Comparison of ENCODE assay signal across 33 mouse cellular contexts in the genomic region with DNA sequence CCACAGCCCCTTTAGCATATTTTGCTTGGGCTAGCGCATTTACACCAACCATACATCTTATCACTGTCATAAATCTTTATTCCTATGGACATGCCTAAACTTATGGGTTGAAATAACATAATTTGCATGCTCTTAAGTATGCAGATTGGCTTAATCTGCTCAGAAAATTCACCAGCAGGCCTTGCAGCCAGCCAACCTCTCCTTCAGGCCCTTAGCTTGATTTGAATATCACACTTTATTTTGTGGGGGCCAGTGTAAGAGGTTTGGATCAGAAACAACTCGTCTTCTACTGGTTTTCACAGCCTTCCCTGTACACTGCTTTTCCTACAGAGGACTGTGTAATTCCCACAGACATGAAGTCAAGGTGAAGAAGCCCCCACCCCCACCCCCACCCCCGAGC.
"Had no signal": no experiment of that assay in that cellular context is flagged by ENCODE, and none has a peak within 500 bp of the region (broad histone marks: within the 10 kb centered on the region; RNA-seq: fewer than 3 reads in every experiment).

No protein-coding gene starts in this region.

- H3K27ac ChIP-seq: heart, embryonic 13.5 days; heart, embryonic 15.5 days; hindbrain, embryonic 10.5 days; hindbrain, embryonic 12.5 days; hindbrain, embryonic 13.5 days; hindbrain, embryonic 14.5 days; hindbrain, embryonic 15.5 days; hindbrain, postnatal 0 days; intestine, embryonic 15.5 days; kidney, embryonic 15.5 days; kidney, postnatal 0 days; layer of hippocampus, adult 2 months; left cerebral cortex, adult 2 months had no signal

- H3K4me2 ChIP-seq: heart, embryonic 13.5 days; heart, embryonic 15.5 days; hindbrain, embryonic 12.5 days; hindbrain, embryonic 13.5 days; hindbrain, embryonic 14.5 days; hindbrain, embryonic 15.5 days; intestine, embryonic 15.5 days; kidney, embryonic 15.5 days had no signal

- H3K9ac ChIP-seq: heart, embryonic 13.5 days; heart, embryonic 15.5 days; hindbrain, embryonic 12.5 days; hindbrain, embryonic 13.5 days; hindbrain, embryonic 14.5 days; hindbrain, embryonic 15.5 days; intestine, embryonic 15.5 days; kidney, embryonic 15.5 days had no signal

- H3K36me3 ChIP-seq: heart, embryonic 13.5 days; heart, embryonic 15.5 days; hindbrain, embryonic 10.5 days; hindbrain, embryonic 12.5 days; hindbrain, embryonic 13.5 days; hindbrain, embryonic 15.5 days; intestine, embryonic 15.5 days; kidney, embryonic 15.5 days had no signal

- H3K27me3 ChIP-seq: heart, embryonic 13.5 days; heart, embryonic 15.5 days; hindbrain, embryonic 12.5 days; hindbrain, embryonic 13.5 days; hindbrain, embryonic 15.5 days; intestine, embryonic 15.5 days had no signal

- H3K9me3 ChIP-seq: heart, embryonic 13.5 days; heart, embryonic 15.5 days; hindbrain, embryonic 10.5 days; hindbrain, embryonic 12.5 days; hindbrain, embryonic 13.5 days; hindbrain, embryonic 15.5 days; intestine, embryonic 15.5 days; kidney, embryonic 15.5 days had no signal

- H3K4me3 ChIP-seq: heart, embryonic 13.5 days; heart, embryonic 15.5 days; hindbrain, embryonic 10.5 days; hindbrain, embryonic 12.5 days; hindbrain, embryonic 13.5 days; hindbrain, embryonic 15.5 days; intestine, embryonic 15.5 days; kidney, embryonic 15.5 days; layer of hippocampus, adult 2 months; left cerebral cortex, adult 2 months had no signal

- DNase-seq: heart, postnatal 10 days; heart, postnatal 14 days; heart, postnatal 36 days; heart, postnatal 4 days; kidney, adult 11 months; kidney, adult 18-20 months; kidney, adult 2 months; kidney, adult 8-10 months; kidney, adult 9 months; kidney, postnatal 10 days; kidney, postnatal 14 days; kidney, postnatal 25 days; kidney, postnatal 36 days; kidney, postnatal 4 days; layer of hippocampus, adult 9-11 months; layer of hippocampus, postnatal 36 days had no signal

- ATAC-seq: hindbrain, embryonic 16.5 days; hindbrain, postnatal 0 days; inflammation-experienced regulatory T-cells, adult 6 months; intestine, embryonic 15.5 days; intestine, embryonic 16.5 days; intestine, postnatal 0 days had no signal

- H3K4me1 ChIP-seq: heart, embryonic 15.5 days; hindbrain, embryonic 12.5 days; intestine, embryonic 15.5 days had no signal
